Mouse (Mus musculus) splenic B cell, adult 2 months (primary cell): ENCODE data around the gene Gm14393.
"Not testable (repeated sequence)": the region's sequence is repeated elsewhere in the genome, so short reads cannot be mapped to it uniquely, and the experiment has no call there.

Experiments
- DNase-seq: peaks from one replicate; pipeline ENCODE4 v3.0.0-alpha.2; 2011; ENCODE audit warnings: low read depth, low spot score
- H3K27me3 ChIP-seq: 2 replicates; pipeline ENCODE4 v1.6.1; 2012; ENCODE audit warnings: mild to moderate bottlenecking, low read length, moderate library complexity, mixed read lengths; ENCODE audit not compliant: control insufficient read depth, poor library complexity, insufficient read depth, severe bottlenecking
- H3K36me3 ChIP-seq: 2 replicates; pipeline ENCODE4 v1.6.1; 2012; ENCODE audit warnings: mild to moderate bottlenecking, low read length, moderate library complexity, mixed read lengths; ENCODE audit not compliant: control insufficient read depth, poor library complexity, insufficient read depth, severe bottlenecking

Gene Gm14393

GRCm38 (mm10) chr2:175067681-175068261 is at the start of gene Gm14393:
Gene Gm14393 (minus strand): TSS chr2:175067781.
- H3K36me3 ChIP-seq, DNase-seq, H3K27me3 ChIP-seq: not testable (repeated sequence)

GRCm38 (mm10) chr2:175044268-175044667 is 23.3 kb downstream of the Gm14393 start:
- not testable (repeated sequence) for DNase-seq, H3K36me3 ChIP-seq, H3K27me3 ChIP-seq
